ENCODE assay signal across 28 mouse cellular contexts in the genomic region with DNA sequence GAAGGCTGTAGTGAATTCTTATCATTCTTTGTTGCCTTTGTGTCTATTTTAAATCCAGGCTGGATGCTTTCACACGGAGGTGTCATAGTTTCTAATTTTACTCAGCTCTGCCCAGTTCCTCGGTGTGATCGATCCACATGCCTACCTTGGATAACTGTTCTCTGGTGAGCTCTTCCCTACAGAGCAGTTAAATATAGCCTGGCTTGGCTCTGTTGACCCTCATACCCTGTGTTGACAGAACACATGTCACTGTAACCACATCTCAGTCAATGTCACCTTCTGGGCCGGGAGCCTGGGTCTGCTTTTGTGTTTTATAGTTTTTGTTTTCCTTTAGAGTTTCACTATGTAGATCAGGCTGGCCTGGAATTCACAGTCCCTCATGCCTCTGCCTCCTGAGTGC. TPM values are rescaled to one million over a fixed set of nuclear protein-coding genes. Genes with fewer than 3 reads are reported as not detected.
A peak's percentile ranks its signal among the peaks of the same experiment; 100 is the strongest.
DNase-seq lines count a peak whose midpoint lies in the region; ATAC-seq and TF ChIP-seq lines count a peak whose summit lies in the region.
"Had no signal": no experiment of that assay in that cellular context is flagged by ENCODE, and none has a peak within 500 bp of the region (broad histone marks: within the 10 kb centered on the region; RNA-seq: fewer than 3 reads in every experiment).

No protein-coding gene starts in this region.

- peak; percentile 28 for DNase-seq in gastrocnemius, adult 18-20 months (ENCODE audit: low spot score)
- no peak for DNase-seq in gastrocnemius, postnatal 36 days
- DNase-seq in liver, postnatal 0 days, result no peak
- no peak for DNase-seq in liver, embryonic 11.5 days (ENCODE audit: low spot score)
- DNase-seq in hindbrain, embryonic 11.5 days (ENCODE audit: low spot score), result no peak
- DNase-seq in hindbrain, postnatal 0 days (ENCODE audit: low spot score), result no peak
- DNase-seq: adrenal gland, postnatal 36 days; cerebellum, adult 18-20 months; cerebellum, postnatal 25 days; gastrocnemius, postnatal 14 days; kidney, adult 9 months; right cerebral cortex, postnatal 4 days; thymus, adult 2 months had no signal

- H3K4me1 ChIP-seq in liver, postnatal 0 days (ENCODE audit: insufficient read depth), result no peaks in the 10 kb centered on the region
- H3K4me1 ChIP-seq in liver, embryonic 11.5 days (replicated peaks; ENCODE audit: control insufficient read depth, insufficient read depth, low read length), result no peaks in the 10 kb centered on the region
- H3K4me1 ChIP-seq in heart, embryonic 16.5 days (ENCODE audit: control insufficient read depth, insufficient read depth, low read length), result peaks cover 28% of the 10 kb centered on the region
- no peaks in the 10 kb centered on the region for H3K4me1 ChIP-seq in hindbrain, embryonic 11.5 days (replicated peaks; ENCODE audit: control insufficient read depth, insufficient read depth, low read length)
- H3K4me1 ChIP-seq in hindbrain, postnatal 0 days (ENCODE audit: insufficient read depth, low read length), result 0 out of 2 replicates have a peak, but pooled peaks cover 4% of the 10 kb centered on the region
- peaks cover 10% of the 10 kb centered on the region; the same call in 1 of the 2 replicates for H3K4me1 ChIP-seq in hindbrain, embryonic 13.5 days (replicated peaks)
- H3K4me1 ChIP-seq: embryonic facial prominence, embryonic 15.5 days; intestine, embryonic 15.5 days; limb, embryonic 12.5 days had no signal

- peak; percentile 41; the same call in 1 of the 2 replicates for ATAC-seq in liver, postnatal 0 days
- ATAC-seq in liver, embryonic 11.5 days (replicated peaks; ENCODE audit: low FRiP score), result no peak
- peak; percentile 92 for ATAC-seq in heart, embryonic 16.5 days (replicated peaks; ENCODE audit: extremely low read depth, insufficient read depth, low FRiP score)
- ATAC-seq in hindbrain, embryonic 11.5 days (ENCODE audit: low FRiP score), result no peak
- no peak for ATAC-seq in hindbrain, postnatal 0 days
- ATAC-seq in hindbrain, embryonic 13.5 days (ENCODE audit: low FRiP score), result no peak
- ATAC-seq: forebrain, embryonic 16.5 days; intestine, embryonic 15.5 days; lung, postnatal 0 days; midbrain, embryonic 13.5 days had no signal

- no peak overlapping the region for H3K27ac ChIP-seq in liver, postnatal 0 days (ENCODE audit: low read depth)
- H3K27ac ChIP-seq in liver, embryonic 11.5 days (ENCODE audit: low read depth, low read length), result no peak overlapping the region
- H3K27ac ChIP-seq in heart, embryonic 16.5 days (ENCODE audit: low read length), result peak overlapping the region; percentile 91
- H3K27ac ChIP-seq in hindbrain, embryonic 11.5 days (ENCODE audit: low read depth, low read length), result no peak overlapping the region
- H3K27ac ChIP-seq in hindbrain, postnatal 0 days, result no peak overlapping the region
- H3K27ac ChIP-seq in hindbrain, embryonic 13.5 days, result no peak overlapping the region
- H3K27ac ChIP-seq: embryonic facial prominence, embryonic 15.5 days; hindbrain, embryonic 14.5 days; intestine, embryonic 15.5 days; limb, embryonic 12.5 days; liver, embryonic 14.5 days; midbrain, embryonic 13.5 days; neural tube, embryonic 15.5 days had no signal

- no peaks in the 10 kb centered on the region for H3K9me3 ChIP-seq in liver, postnatal 0 days (ENCODE audit: low read length)
- no peaks in the 10 kb centered on the region for H3K9me3 ChIP-seq in liver, embryonic 11.5 days (ENCODE audit: control insufficient read depth, low read length)
- no peaks in the 10 kb centered on the region for H3K9me3 ChIP-seq in heart, embryonic 16.5 days (replicated peaks; ENCODE audit: control insufficient read depth, low read length)
- no peaks in the 10 kb centered on the region for H3K9me3 ChIP-seq in hindbrain, embryonic 11.5 days (ENCODE audit: control insufficient read depth, low read length)
- no peaks in the 10 kb centered on the region for H3K9me3 ChIP-seq in hindbrain, postnatal 0 days (ENCODE audit: low read length)
- no peaks in the 10 kb centered on the region for H3K9me3 ChIP-seq in hindbrain, embryonic 13.5 days
- H3K9me3 ChIP-seq: embryonic facial prominence, embryonic 15.5 days; intestine, embryonic 15.5 days; limb, embryonic 12.5 days; midbrain, embryonic 13.5 days; neural tube, embryonic 15.5 days had no signal

- no peaks in the 10 kb centered on the region for H3K36me3 ChIP-seq in liver, postnatal 0 days (replicated peaks; ENCODE audit: insufficient read depth, low read length)
- no peaks in the 10 kb centered on the region for H3K36me3 ChIP-seq in liver, embryonic 11.5 days (ENCODE audit: control insufficient read depth, insufficient read depth, low read length)
- H3K36me3 ChIP-seq in heart, embryonic 16.5 days (ENCODE audit: control insufficient read depth, insufficient read depth), result no peaks in the 10 kb centered on the region
- no peaks in the 10 kb centered on the region for H3K36me3 ChIP-seq in hindbrain, embryonic 11.5 days (ENCODE audit: control insufficient read depth, insufficient read depth, low read length)
- no peaks in the 10 kb centered on the region for H3K36me3 ChIP-seq in hindbrain, postnatal 0 days (ENCODE audit: insufficient read depth, low read length)
- no peaks in the 10 kb centered on the region for H3K36me3 ChIP-seq in hindbrain, embryonic 13.5 days
- H3K36me3 ChIP-seq: embryonic facial prominence, embryonic 15.5 days; intestine, embryonic 15.5 days; limb, embryonic 12.5 days; midbrain, embryonic 13.5 days; neural tube, embryonic 15.5 days had no signal

- no peak overlapping the region for H3K4me3 ChIP-seq in liver, postnatal 0 days (ENCODE audit: low read depth, low read length)
- no peak overlapping the region for H3K4me3 ChIP-seq in liver, embryonic 11.5 days (ENCODE audit: low read depth, low read length)
- no peak overlapping the region for H3K4me3 ChIP-seq in heart, embryonic 16.5 days (ENCODE audit: low read length)
- H3K4me3 ChIP-seq in hindbrain, embryonic 11.5 days (ENCODE audit: low read depth, low read length), result no peak overlapping the region
- H3K4me3 ChIP-seq in hindbrain, postnatal 0 days (ENCODE audit: low read length), result no peak overlapping the region
- no peak overlapping the region for H3K4me3 ChIP-seq in hindbrain, embryonic 13.5 days
- H3K4me3 ChIP-seq: embryonic facial prominence, embryonic 15.5 days; intestine, embryonic 15.5 days; limb, embryonic 12.5 days; midbrain, embryonic 13.5 days; neural tube, embryonic 15.5 days had no signal

- intact Hi-C loops in gastrocnemius, postnatal 36 days (cut with DNase I), result loop anchor here (10.0 kb wide), 1 partner anchor 417 kb away; no protein-coding TSS in a partner anchor

- 56% methylated on average over 4 of the region's 4 CpGs for WGBS in liver, postnatal 0 days (ENCODE audit: insufficient replicate concordance)
- 64% methylated on average over 4 of the region's 4 CpGs for WGBS in liver, embryonic 11.5 days
- 21% methylated on average over 4 of the region's 4 CpGs for whole genome bisulfite sequencing in heart, embryonic 16.5 days
- 77% methylated on average over 4 of the region's 4 CpGs for WGBS in hindbrain, embryonic 11.5 days
- WGBS in hindbrain, postnatal 0 days, result 67% methylated on average over 4 of the region's 4 CpGs
- WGBS in hindbrain, embryonic 13.5 days, result 80% methylated on average over 4 of the region's 4 CpGs

- no peaks in the 10 kb centered on the region for H3K27me3 ChIP-seq in liver, postnatal 0 days (ENCODE audit: insufficient read depth, low read length)
- H3K27me3 ChIP-seq in liver, embryonic 11.5 days (replicated peaks; ENCODE audit: control insufficient read depth, insufficient read depth, low read length), result no peaks in the 10 kb centered on the region
- H3K27me3 ChIP-seq in heart, embryonic 16.5 days (ENCODE audit: control insufficient read depth, insufficient read depth, low read length), result no peaks in the 10 kb centered on the region
- H3K27me3 ChIP-seq in hindbrain, embryonic 11.5 days (ENCODE audit: control insufficient read depth, insufficient read depth, low read length), result no peaks in the 10 kb centered on the region
- no peaks in the 10 kb centered on the region for H3K27me3 ChIP-seq in hindbrain, postnatal 0 days (ENCODE audit: insufficient read depth, low read length)
- no peaks in the 10 kb centered on the region for H3K27me3 ChIP-seq in hindbrain, embryonic 13.5 days
- H3K27me3 ChIP-seq: embryonic facial prominence, embryonic 15.5 days; midbrain, embryonic 13.5 days; neural tube, embryonic 15.5 days had no signal

- no peak for TF ChIP-seq CTCF in liver, postnatal 0 days (IDR thresholded peaks at IDR 0.05; ENCODE audit: low read depth)
- no peak for TF ChIP-seq CTCF in hindbrain, postnatal 0 days (IDR thresholded peaks at IDR 0.05; ENCODE audit: low read depth)

- no peak overlapping the region for H3K9ac ChIP-seq in liver, postnatal 0 days (replicated peaks)
- no peak overlapping the region for H3K9ac ChIP-seq in liver, embryonic 11.5 days (ENCODE audit: low read depth, low read length)
- peak overlapping the region; percentile 10; the same call in 1 of the 2 replicates for H3K9ac ChIP-seq in heart, embryonic 16.5 days (ENCODE audit: low read length)
- H3K9ac ChIP-seq in hindbrain, embryonic 11.5 days (ENCODE audit: low read depth, low read length), result no peak overlapping the region
- H3K9ac ChIP-seq in hindbrain, postnatal 0 days (replicated peaks; ENCODE audit: low read length), result no peak overlapping the region
- no peak overlapping the region for H3K9ac ChIP-seq in hindbrain, embryonic 13.5 days
- H3K9ac ChIP-seq: embryonic facial prominence, embryonic 15.5 days; hindbrain, embryonic 14.5 days; intestine, embryonic 15.5 days; limb, embryonic 12.5 days; liver, embryonic 14.5 days; midbrain, embryonic 13.5 days; neural tube, embryonic 15.5 days had no signal

- H3K4me2 ChIP-seq in liver, postnatal 0 days (ENCODE audit: low read depth, low read length), result no peak overlapping the region
- H3K4me2 ChIP-seq in liver, embryonic 11.5 days, result no peak overlapping the region
- H3K4me2 ChIP-seq in heart, embryonic 16.5 days (ENCODE audit: low read depth, low read length), result no peak overlapping the region
- H3K4me2 ChIP-seq in hindbrain, embryonic 11.5 days (replicated peaks; ENCODE audit: low read depth, low read length), result no peak overlapping the region
- H3K4me2 ChIP-seq in hindbrain, postnatal 0 days (ENCODE audit: low read depth, low read length), result no peak overlapping the region
- H3K4me2 ChIP-seq in hindbrain, embryonic 13.5 days, result no peak overlapping the region
- H3K4me2 ChIP-seq: embryonic facial prominence, embryonic 15.5 days; hindbrain, embryonic 14.5 days; intestine, embryonic 15.5 days; limb, embryonic 12.5 days; midbrain, embryonic 13.5 days; neural tube, embryonic 15.5 days had no signal

- no peak for TF ChIP-seq EP300 in liver, postnatal 0 days (IDR thresholded peaks at IDR 0.05; ENCODE audit: low read depth)

RNA-seq across cellular contexts. Expression of gene Guca2b, which starts 3.4 kb away (rescaled TPM):
- not detected for total RNA-seq in gastrocnemius, adult 18-20 months (2021)
- total RNA-seq in gastrocnemius, postnatal 36 days (2021), result not detected
- not detected in 2 replicates for polyA plus RNA-seq in liver, postnatal 0 days (2015; fragmentation: Nextera tagmentation; extraction: Ambion mirVana)
- polyA plus RNA-seq in liver, embryonic 11.5 days (2014; fragmentation: Nextera tagmentation; extraction: Ambion mirVana), result 0.40 TPM in 1 of 2 replicates, not detected in the other
- polyA plus RNA-seq in heart, embryonic 16.5 days (2015; fragmentation: Nextera tagmentation; extraction: Ambion mirVana), result 2.4 TPM in 1 of 2 replicates, not detected in the other
- polyA plus RNA-seq in hindbrain, embryonic 11.5 days (2014; fragmentation: Nextera tagmentation; extraction: Ambion mirVana), result not detected in 2 replicates
- not detected in 2 replicates for total RNA-seq in hindbrain, postnatal 0 days (2014; rRNA removed)
- not detected in 2 replicates for polyA plus RNA-seq in hindbrain, postnatal 0 days (2015; fragmentation: Nextera tagmentation; extraction: Ambion mirVana)
- polyA plus RNA-seq in hindbrain, embryonic 13.5 days (2015; fragmentation: Nextera tagmentation; extraction: Ambion mirVana), result not detected in 2 replicates
- total RNA-seq: adrenal gland, postnatal 36 days; gastrocnemius, postnatal 14 days; layer of hippocampus, postnatal 25 days; left cerebral cortex, postnatal 10 days; megakaryocyte, adult 5-6 weeks; MEL had no signal
- polyA plus RNA-seq: embryonic facial prominence, embryonic 15.5 days; forebrain, embryonic 16.5 days; hindbrain, embryonic 14.5 days; limb, embryonic 12.5 days; lung, postnatal 0 days; midbrain, embryonic 13.5 days; neural tube, embryonic 15.5 days had no signal

RNA-seq across cellular contexts. Expression of gene Guca2a, which starts 24.6 kb away (rescaled TPM):
- not detected for total RNA-seq in gastrocnemius, adult 18-20 months (2021)
- not detected for total RNA-seq in gastrocnemius, postnatal 36 days (2021)
- not detected in 2 replicates for polyA plus RNA-seq in liver, postnatal 0 days (2015; fragmentation: Nextera tagmentation; extraction: Ambion mirVana)
- 0.62 TPM in 1 of 2 replicates, not detected in the other for polyA plus RNA-seq in liver, embryonic 11.5 days (2014; fragmentation: Nextera tagmentation; extraction: Ambion mirVana)
- 1.5 TPM in 1 of 2 replicates, not detected in the other for polyA plus RNA-seq in heart, embryonic 16.5 days (2015; fragmentation: Nextera tagmentation; extraction: Ambion mirVana)
- polyA plus RNA-seq in hindbrain, embryonic 11.5 days (2014; fragmentation: Nextera tagmentation; extraction: Ambion mirVana), result not detected in 2 replicates
- not detected in 2 replicates for total RNA-seq in hindbrain, postnatal 0 days (2014; rRNA removed)
- not detected in 2 replicates for polyA plus RNA-seq in hindbrain, postnatal 0 days (2015; fragmentation: Nextera tagmentation; extraction: Ambion mirVana)
- not detected in 2 replicates for polyA plus RNA-seq in hindbrain, embryonic 13.5 days (2015; fragmentation: Nextera tagmentation; extraction: Ambion mirVana)
- total RNA-seq: adrenal gland, postnatal 36 days; gastrocnemius, postnatal 14 days; layer of hippocampus, postnatal 25 days; left cerebral cortex, postnatal 10 days; megakaryocyte, adult 5-6 weeks; MEL had no signal
- polyA plus RNA-seq: embryonic facial prominence, embryonic 15.5 days; forebrain, embryonic 16.5 days; hindbrain, embryonic 14.5 days; limb, embryonic 12.5 days; liver, embryonic 14.5 days; midbrain, embryonic 13.5 days; neural tube, embryonic 15.5 days had no signal

Comparison
In these comparisons a context has a peak if more than half of its experiments do, and no peak if none do; other contexts are left out.
1. ATAC-seq: peak in liver, postnatal 0 days (single experiment) and heart, embryonic 16.5 days (single experiment); none in liver, embryonic 11.5 days (single experiment), hindbrain, embryonic 11.5 days (single experiment), hindbrain, postnatal 0 days (single experiment) and hindbrain, embryonic 13.5 days (single experiment).